Mouse (Mus musculus) hindbrain, embryonic 16.5 days (tissue): ENCODE measurements around the gene Opa1. TPM values are rescaled to one million over a fixed set of nuclear protein-coding genes. Genes with fewer than 3 reads are reported as not detected.

Experiments
- ATAC-seq: fragments of 200-750 bp; cut with Nextera tagmentation; 2 replicates; pipeline ENCODE4 v1.8.0; 2017; ENCODE audit warnings: moderate TSS enrichment, moderate library complexity
- H3K27ac ChIP-seq: fragments of 300-500 bp; sonication (generic); 2 replicates; pipeline ENCODE4 v1.5.1; 2014; ENCODE audit warnings: low read depth, mild to moderate bottlenecking, control low read depth, low read length, moderate library complexity
- H3K27me3 ChIP-seq: fragments of 300-500 bp; sonication (generic); replicated peaks from 2 replicates; pipeline ENCODE4 v1.6.1; 2014; ENCODE audit warnings: low read length; ENCODE audit not compliant: control insufficient read depth, insufficient read depth
- H3K36me3 ChIP-seq: fragments of 300-500 bp; sonication (generic); 2 replicates; pipeline ENCODE4 v1.6.1; 2014; ENCODE audit warnings: mild to moderate bottlenecking, low read length, moderate library complexity, mixed read lengths; ENCODE audit not compliant: control insufficient read depth, insufficient read depth
- H3K4me1 ChIP-seq: fragments of 300-500 bp; sonication (generic); 2 replicates; pipeline ENCODE4 v1.6.1; 2014; ENCODE audit warnings: low read depth, low read length; ENCODE audit not compliant: control insufficient read depth, insufficient read depth
- H3K4me2 ChIP-seq: fragments of 300-500 bp; sonication (generic); 2 replicates; pipeline ENCODE4 v1.6.1; 2014; ENCODE audit warnings: mild to moderate bottlenecking, low read length, control low read depth, moderate library complexity
- H3K4me3 ChIP-seq: fragments of 300-500 bp; sonication (generic); 2 replicates; pipeline ENCODE4 v1.5.1; 2014; ENCODE audit warnings: mild to moderate bottlenecking, low read length, control low read depth, moderate library complexity
- H3K9ac ChIP-seq: fragments of 300-500 bp; sonication (generic); 2 replicates; pipeline ENCODE4 v1.6.1; 2014; ENCODE audit warnings: low read depth, mild to moderate bottlenecking, control low read depth, low read length, moderate library complexity
- H3K9me3 ChIP-seq: fragments of 300-500 bp; sonication (generic); 2 replicates; pipeline ENCODE4 v1.6.1; 2014; ENCODE audit warnings: mild to moderate bottlenecking, low read length, moderate library complexity; ENCODE audit not compliant: control insufficient read depth
- WGBS: fragments of 180-500 bp; shearing (Covaris S2); extraction: QIAGEN DNeasy Blood & Tissue Kit; methylation state at CpG from one replicate; pipeline ENCODE4 v1.1.7; 2014; 5-methylcytosine and 5-hydroxymethylcytosine counted together
- polyA plus RNA-seq: library from polyadenylated mRNA; unstranded; fragments of >200 nt; fragmentation: Nextera tagmentation; extraction: Ambion mirVana; gene quantifications from 2 replicates; pipeline ENCODE4 v1.2.1, GENCODE M21; 2015

The Opa1 gene
- polyA plus RNA-seq, 1 experiment from 2014 or later, result 41.6 TPM

- peaks cover 4% of the 10 kb centered on the region; the same call in 1 of the 2 replicates for H3K4me1 ChIP-seq
- no peak overlapping the region for H3K4me3 ChIP-seq
- no peak overlapping the region for H3K27ac ChIP-seq
- ATAC-seq, result peak; percentile 81
- H3K36me3 ChIP-seq, result no peaks in the 10 kb centered on the region
- peak overlapping the region; percentile 48 for H3K4me2 ChIP-seq
- 4% methylated on average over 7 of the region's 7 CpGs for WGBS
- H3K27me3 ChIP-seq, result no peaks in the 10 kb centered on the region
- H3K9me3 ChIP-seq, result no peaks in the 10 kb centered on the region
- H3K9ac ChIP-seq, result no peak overlapping the region
Measured at GRCm38 (mm10) chr16:29560869-29561268, 18.3 kb upstream of the Opa1 start.

DNA sequence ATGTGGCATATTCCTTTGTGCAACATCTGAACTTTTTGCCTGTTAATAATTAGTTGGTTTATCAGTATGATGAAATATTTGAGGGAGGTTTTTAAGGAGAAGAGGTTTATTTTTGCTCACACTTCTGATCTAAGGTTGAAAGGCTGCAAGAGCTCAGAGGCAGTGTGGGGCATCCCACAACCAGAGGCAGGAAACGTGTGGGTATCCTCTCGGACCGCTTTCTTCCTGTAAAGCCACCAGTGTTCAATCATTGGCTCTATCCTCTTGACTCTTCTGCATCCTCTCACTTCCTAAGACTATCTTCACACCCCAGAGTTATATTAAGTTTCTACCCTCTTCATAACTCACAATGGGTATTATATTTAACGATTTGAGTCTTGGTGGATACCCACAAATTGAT lies 5.1 kb upstream of the Opa1 start:
- 83% methylated on average over 4 of the region's 4 CpGs for WGBS
- no peaks in the 10 kb centered on the region for H3K27me3 ChIP-seq

DNA sequence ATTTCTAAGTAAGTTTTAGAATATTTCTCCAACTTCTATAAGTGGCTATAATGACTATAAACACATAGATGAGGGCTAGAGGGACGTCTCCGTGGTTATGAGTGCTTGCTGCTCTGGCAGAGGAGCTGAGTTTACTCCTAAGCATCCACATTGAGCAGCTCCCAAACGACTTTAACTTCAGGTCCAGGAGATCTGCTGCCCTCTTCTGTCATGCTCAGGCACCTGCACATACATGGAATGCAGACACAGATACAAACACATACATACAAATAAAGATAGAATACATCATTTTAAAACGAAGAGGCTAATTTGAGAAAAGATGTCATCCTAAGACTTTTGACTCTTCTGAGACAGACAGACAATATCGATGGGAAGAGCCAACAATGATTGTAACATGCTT lies 3.5 kb upstream of the Opa1 start:
- Histone ChIP-seq H3K4me3 (no peak overlapping the region), H3K27me3 (no peaks in the 10 kb centered on the region), H3K9ac (no peak overlapping the region), H3K36me3 (no peaks in the 10 kb centered on the region), H3K4me2 (no peak overlapping the region), H3K9me3 (no peaks in the 10 kb centered on the region), H3K4me1 (peaks cover 7% of the 10 kb centered on the region), H3K27ac (no peak overlapping the region)
- WGBS, result 12% methylated on average over 5 of the region's 5 CpGs
- ATAC-seq, result no peak

More for the DNA sequence above, 5.1 kb upstream of the Opa1 start:
- H3K36me3 ChIP-seq, result no peaks in the 10 kb centered on the region
- no peaks in the 10 kb centered on the region for H3K9me3 ChIP-seq
- no peak overlapping the region for H3K9ac ChIP-seq
- no peak overlapping the region for H3K4me2 ChIP-seq
- no peak for ATAC-seq
- no peaks in the 10 kb centered on the region for H3K4me1 ChIP-seq
- no peak overlapping the region for H3K4me3 ChIP-seq
- H3K27ac ChIP-seq, result no peak overlapping the region

GRCm38 (mm10) chr16:29579787-29580176 lies 648 bp downstream of the Opa1 start:
- H3K36me3 ChIP-seq, result no peaks in the 10 kb centered on the region; the same call in 1 of the 2 replicates
- peak overlapping the region; percentile 87 for H3K4me3 ChIP-seq
- no peak for ATAC-seq
- H3K9me3 ChIP-seq, result no peaks in the 10 kb centered on the region
- H3K27ac ChIP-seq, result no peak overlapping the region; the same call in 1 of the 2 replicates
- H3K4me2 ChIP-seq, result peak overlapping the region; percentile 88
- peaks cover 7% of the 10 kb centered on the region for H3K4me1 ChIP-seq
- 11% methylated on average over 12 of the region's 12 CpGs for WGBS
- no peaks in the 10 kb centered on the region for H3K27me3 ChIP-seq
- H3K9ac ChIP-seq, result peak overlapping the region; percentile 89

DNA sequence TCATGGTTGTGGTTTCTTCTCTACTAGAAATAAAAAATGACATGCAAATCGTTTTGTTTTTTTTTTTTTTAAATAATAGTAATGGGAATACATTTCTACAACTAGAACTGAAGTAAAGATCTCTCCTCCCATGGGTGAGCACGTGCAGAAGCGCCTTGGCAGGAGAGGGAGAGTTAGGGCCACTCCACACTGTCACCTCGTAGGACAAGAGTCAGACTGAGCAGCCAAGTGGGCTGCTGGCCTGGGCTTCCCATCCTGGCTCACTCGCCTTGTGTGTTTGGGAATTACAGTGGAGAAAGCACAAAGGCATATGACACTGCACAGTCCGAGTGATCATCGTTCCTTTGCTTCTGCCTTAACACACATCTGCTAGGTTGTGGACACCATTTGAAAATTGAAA lies 13.0 kb downstream of the Opa1 start:
- H3K27ac ChIP-seq, result no peak overlapping the region
- H3K9ac ChIP-seq, result no peak overlapping the region
- H3K4me1 ChIP-seq, result no peaks in the 10 kb centered on the region
- no peak overlapping the region for H3K4me2 ChIP-seq
- 87% methylated on average over 7 of the region's 7 CpGs for WGBS
- no peak for ATAC-seq
- no peaks in the 10 kb centered on the region for H3K27me3 ChIP-seq
- no peaks in the 10 kb centered on the region for H3K9me3 ChIP-seq
- H3K36me3 ChIP-seq, result peaks cover 27% of the 10 kb centered on the region
- H3K4me3 ChIP-seq, result no peak overlapping the region

- no peak for ATAC-seq
- no peak overlapping the region for H3K27ac ChIP-seq
- H3K9me3 ChIP-seq, result no peaks in the 10 kb centered on the region
- WGBS, result 94% methylated on average over 4 of the region's 4 CpGs
- H3K27me3 ChIP-seq, result no peaks in the 10 kb centered on the region
- H3K36me3 ChIP-seq, result peaks cover 5% of the 10 kb centered on the region
- H3K4me2 ChIP-seq, result no peak overlapping the region
- H3K4me1 ChIP-seq, result no peaks in the 10 kb centered on the region
- no peak overlapping the region for H3K9ac ChIP-seq
- no peak overlapping the region for H3K4me3 ChIP-seq
Measured at GRCm38 (mm10) chr16:29597122-29597521, 18.0 kb downstream of the Opa1 start.

DNA sequence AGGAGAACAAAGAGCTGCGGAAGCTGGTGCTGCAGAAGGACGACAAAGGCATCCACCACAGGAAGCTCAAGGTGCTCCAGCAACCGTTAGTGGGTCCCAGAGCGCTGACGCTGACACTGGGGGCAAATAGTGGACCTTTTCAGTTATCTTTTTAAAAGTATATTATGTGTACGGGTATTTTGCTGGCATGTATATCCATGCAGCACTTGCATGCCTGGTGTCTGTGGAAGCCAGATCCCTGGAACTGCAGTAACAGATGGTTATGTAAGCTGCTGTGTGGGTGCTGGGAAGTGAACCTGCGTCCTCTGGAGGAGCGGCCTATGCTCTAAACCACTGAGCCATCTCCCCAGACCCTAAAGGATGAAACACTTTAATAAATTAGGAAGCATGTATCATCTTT lies 26.4 kb downstream of the Opa1 start:
- WGBS, result 95% methylated on average over 8 of the region's 8 CpGs

GRCm38 (mm10) chr16:29607131-29607530 lies 28.0 kb downstream of the Opa1 start:
- no peak overlapping the region for H3K27ac ChIP-seq
- H3K27me3 ChIP-seq, result no peaks in the 10 kb centered on the region
- peaks cover 21% of the 10 kb centered on the region for H3K36me3 ChIP-seq
- H3K4me3 ChIP-seq, result no peak overlapping the region
- ATAC-seq, result no peak
- no peak overlapping the region for H3K9ac ChIP-seq
- H3K4me1 ChIP-seq, result no peaks in the 10 kb centered on the region
- H3K4me2 ChIP-seq, result no peak overlapping the region
- 93% methylated on average over 7 of the region's 7 CpGs for WGBS
- no peaks in the 10 kb centered on the region for H3K9me3 ChIP-seq

More for the DNA sequence above, 26.4 kb downstream of the Opa1 start:
- Histone ChIP-seq H3K27ac (no peak overlapping the region), H3K4me1 (no peaks in the 10 kb centered on the region), H3K4me3 (no peak overlapping the region), H3K9ac (no peak overlapping the region), H3K36me3 (peaks cover 14% of the 10 kb centered on the region), H3K9me3 (no peaks in the 10 kb centered on the region), H3K27me3 (no peaks in the 10 kb centered on the region), H3K4me2 (no peak overlapping the region)
- ATAC-seq, result no peak

DNA sequence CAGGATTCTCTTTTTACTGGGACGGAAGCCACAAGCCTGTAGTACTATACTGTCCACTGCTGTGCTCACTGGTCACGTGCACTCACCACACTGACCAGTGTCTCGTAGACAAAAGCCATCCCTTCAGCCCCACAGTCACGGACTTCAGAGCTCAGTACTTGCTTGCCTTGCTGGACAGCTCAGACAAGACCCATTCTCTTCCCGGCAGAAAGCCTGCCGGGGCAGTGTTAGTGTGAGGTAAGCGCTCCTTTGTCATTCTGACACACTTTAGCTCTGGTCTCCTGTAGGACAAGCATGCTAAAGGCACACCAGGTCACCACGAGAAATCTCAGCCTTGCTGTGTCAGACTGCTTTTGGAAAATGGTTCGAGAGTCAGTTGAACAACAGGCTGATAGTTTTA lies 35.6 kb downstream of the Opa1 start:
- ATAC-seq, result no peak
- H3K9ac ChIP-seq, result no peak overlapping the region
- H3K27ac ChIP-seq, result no peak overlapping the region
- no peak overlapping the region for H3K4me2 ChIP-seq
- no peaks in the 10 kb centered on the region for H3K27me3 ChIP-seq
- no peak overlapping the region for H3K4me3 ChIP-seq
- no peaks in the 10 kb centered on the region for H3K9me3 ChIP-seq
- 64% methylated on average over 9 of the region's 9 CpGs for WGBS
- peaks cover 42% of the 10 kb centered on the region for H3K36me3 ChIP-seq
- no peaks in the 10 kb centered on the region for H3K4me1 ChIP-seq

DNA sequence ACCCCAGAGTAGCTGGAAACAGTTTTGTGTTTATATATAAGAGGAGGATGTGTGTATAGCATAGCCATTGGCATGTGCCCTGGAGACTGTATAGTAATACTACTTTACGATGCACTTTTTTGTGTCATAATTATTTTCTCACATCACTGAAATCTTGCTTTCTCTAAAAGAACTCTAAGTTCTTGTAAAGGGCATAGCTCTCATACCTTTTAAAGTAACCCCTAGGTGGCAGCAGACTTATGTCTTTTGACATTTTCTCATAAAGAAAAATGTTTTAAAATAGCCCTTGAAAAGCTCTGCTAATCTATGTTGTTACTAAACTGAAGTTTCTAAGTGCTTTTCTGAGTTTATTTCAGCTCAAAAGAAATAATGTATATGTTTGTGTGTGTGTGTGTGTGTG lies 49.9 kb downstream of the Opa1 start:
- H3K9me3 ChIP-seq, result no peaks in the 10 kb centered on the region
- H3K4me3 ChIP-seq, result no peak overlapping the region
- ATAC-seq, result no peak
- no peak overlapping the region for H3K9ac ChIP-seq
- no peak overlapping the region for H3K4me2 ChIP-seq
- H3K36me3 ChIP-seq, result peaks cover 46% of the 10 kb centered on the region
- H3K27ac ChIP-seq, result no peak overlapping the region
- WGBS, result 78% methylated on average over 1 of the region's 1 CpGs
- H3K4me1 ChIP-seq, result no peaks in the 10 kb centered on the region
- H3K27me3 ChIP-seq, result no peaks in the 10 kb centered on the region
